Mouse (Mus musculus) frontal cortex, postnatal 10 days (tissue): ENCODE results near the gene Urm1.
A peak's percentile ranks its signal among the peaks of the same experiment; 100 is the strongest.
"Not testable (repeated sequence)": the region's sequence is repeated elsewhere in the genome, so short reads cannot be mapped to it uniquely, and the experiment has no call there.

Experiments
- DNase-seq, 2 experiments: peaks; one replicate each; pipeline ENCODE4 v3.0.0; 2022; ENCODE audit warnings: low spot score in 2 of 2, mixed read lengths in 1 of 2

Gene Urm1

DNA sequence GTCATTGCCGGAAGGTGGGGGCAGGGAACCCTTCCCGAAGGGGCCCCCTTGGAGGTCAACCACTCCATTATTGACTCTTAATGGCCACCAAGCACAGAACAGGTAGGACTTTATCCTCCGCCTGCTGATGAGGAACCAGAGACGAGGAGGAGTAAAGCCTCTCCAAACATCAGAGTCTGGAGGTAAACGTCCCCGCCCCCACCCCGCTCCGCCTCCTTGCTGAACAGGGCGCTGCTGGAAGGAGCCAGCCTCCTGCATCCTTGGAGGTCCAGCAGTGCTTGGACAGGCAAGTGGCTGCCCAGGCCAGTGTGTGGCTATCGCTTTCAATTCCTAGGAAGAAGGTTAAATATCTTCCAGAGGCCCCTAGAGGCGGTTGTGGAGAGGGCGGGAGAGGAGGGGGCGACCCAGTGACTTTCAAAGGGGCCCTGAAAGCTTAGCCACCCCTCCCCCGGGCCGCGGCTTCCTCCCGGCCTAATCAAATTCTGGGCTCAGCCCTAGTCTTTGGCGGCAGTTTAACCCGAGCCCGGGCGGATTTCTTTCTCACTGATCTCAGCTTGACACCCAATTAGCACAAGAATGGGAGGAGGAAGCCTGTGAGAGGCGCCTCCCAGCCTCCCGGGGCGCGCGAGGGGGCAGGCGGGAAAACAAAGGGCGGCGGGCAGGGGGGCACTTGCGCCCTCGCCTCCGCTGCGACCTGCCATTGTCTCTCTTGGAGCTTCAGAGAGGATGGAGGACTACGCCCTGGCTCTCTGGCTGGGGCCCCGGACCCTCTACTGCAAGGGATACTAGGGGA, at the start of gene Urm1:
Gene Urm1, plus strand, starts transcription at position 51 of the 793 bp plus-strand sequence.
- peak; percentile 68 to 72 for DNase-seq

DNA sequence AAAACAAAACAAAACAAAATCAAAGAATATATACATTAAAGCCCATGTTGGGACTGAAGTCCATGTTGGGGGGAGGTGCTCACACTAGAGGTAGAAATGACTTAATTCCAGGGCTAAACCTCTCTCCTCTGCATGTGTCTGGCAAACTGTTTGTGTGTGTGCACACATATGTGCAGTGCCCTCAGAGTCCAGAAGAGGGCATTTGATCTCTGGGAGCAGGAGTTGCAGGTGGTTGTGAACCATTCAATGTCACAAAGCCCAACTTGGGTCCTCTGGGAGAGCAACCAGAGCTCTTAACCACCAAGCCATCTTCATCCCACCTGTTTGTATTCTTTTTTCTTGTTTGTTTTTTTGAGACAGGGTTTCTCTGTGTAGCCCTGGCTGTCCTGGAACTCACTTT, 49.7 kb upstream of the Urm1 start:
- DNase-seq, result no peak

DNA sequence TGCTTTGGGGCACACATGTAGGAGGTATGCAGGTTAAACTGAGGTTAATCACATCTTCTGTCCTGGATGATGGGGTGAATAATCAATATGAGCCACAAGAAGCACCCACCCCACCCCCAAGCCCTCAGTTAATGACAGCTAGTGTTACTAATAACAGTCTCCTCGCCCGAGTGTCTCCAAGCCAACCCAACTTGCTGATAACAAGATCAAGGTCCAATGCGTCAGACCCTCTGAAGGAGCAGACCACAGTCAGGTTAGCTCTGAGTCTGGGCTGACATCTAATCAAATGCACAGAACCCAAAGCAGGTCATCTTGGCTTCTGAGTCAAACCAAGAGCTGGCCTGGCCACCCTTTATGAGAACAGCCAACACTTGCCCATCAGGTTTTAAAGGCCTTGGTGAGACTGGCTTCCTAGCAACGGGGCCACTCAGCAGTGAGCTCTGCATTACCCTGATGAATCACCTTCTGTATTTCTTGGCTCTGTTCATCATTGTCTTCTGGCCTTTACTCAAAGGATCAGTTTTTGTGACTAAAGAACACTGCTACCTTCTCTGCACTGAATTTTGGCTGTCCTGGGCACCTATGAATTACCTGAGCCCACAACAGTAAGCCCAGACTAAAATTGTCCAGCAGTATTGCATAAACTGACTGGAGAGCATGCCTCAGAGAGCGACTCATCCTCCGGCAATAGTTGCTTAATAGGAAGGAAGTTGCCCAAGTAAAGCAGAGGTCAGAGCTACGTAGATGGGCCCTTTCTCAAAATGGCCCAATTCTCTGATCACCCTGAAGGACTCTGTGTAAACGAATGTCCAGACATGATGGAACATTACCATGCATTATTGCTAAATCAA, 48.0 kb upstream of the Urm1 start:
- DNase-seq, result no peak

DNA sequence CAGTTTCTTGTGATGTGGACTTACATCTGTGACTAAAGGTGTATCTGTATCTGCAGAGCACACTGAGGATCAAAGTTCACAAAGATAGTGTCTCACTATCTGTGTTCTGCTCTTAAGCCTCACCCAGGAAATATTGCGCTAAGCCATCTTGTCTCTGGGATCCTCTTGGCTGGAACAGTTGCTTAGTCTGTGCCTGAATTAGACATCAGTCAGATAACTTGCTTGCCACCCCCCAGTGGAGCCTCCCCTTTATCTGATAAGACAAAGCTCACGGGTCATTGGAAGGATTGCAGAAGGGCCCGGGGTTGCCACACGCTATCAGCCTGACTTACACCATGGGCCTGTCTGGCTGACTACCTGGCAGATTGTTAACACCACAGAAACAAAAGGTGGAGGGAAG, 46.6 kb upstream of the Urm1 start:
- no peak for DNase-seq

DNA sequence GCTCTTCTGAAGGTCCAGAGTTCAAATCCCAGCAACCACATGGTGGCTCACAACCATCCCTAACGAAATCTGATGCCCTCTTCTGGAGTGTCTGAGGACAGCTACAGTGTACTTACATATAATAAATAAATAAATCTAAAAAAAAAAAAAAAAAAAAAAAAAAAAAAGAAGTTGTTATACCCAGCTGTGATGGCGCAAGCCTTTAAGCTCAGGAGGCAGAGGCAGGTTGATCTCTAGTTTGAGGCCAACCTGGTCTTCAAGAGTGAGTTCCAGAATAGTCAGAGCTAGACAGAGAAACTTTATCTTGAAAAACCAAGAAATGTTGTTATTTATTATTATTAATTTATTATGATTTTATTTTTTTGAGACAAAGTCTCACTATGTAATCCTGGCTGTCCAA, 38.6 kb upstream of the Urm1 start:
- DNase-seq, result not testable (repeated sequence)

DNA sequence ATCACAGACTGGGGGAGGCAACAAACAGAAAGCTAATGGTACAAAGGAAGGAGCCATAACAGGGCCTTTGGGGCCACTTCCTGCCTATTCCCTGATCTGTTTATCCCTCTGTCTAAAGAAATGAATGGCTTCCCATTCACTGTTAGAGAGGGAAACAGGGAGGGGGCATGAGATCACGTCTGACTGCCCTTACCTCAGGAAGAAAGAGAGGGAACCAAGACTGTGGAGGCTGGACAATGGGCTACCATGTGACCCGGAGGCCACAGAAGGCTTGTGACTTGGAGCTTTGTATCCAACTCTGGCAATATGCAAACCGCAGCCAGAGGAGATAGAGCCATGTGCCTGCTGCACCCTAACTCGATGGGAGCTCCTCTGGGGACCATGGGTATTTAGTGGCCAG, 35.6 kb upstream of the Urm1 start:
- no peak for DNase-seq

DNA sequence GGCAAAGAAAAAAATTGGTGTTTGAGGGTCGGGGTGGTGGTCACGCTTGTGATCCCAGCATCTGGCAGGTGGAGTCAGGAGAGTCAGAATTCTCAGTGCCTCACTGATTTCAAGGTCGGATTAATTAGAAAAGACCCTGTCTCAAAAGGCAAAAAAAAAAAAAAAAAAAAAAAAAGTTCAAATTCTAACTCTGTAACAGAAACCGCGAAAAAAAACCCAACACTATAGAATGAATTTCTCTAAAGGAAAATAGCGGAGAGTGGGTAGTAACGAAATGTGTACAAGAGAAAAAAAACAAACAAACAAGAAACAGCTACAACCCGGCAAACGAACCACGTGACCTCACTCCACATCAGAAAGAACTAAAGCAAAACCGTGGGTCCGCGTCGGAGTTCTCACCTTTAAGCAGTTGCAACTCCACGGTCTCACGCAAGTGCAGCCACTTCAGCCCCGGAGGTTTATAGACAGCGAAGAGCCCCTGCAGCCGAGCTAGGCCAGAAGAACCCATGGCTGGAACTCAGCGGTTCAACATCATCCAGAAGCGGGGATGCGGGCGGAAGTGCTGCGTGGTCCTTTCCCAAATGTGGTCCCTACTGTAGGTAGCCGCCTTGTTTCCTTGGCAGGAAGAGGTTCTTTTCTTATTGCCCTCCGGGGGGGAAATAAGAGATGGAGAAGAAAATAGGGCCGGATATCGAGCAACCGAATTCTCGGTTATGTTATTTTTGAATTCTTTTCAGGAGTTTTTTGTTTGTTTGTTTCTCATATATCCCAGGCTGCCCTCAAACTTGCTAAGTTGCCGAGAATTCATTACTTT, 32.6 kb upstream of the Urm1 start, which contains the start of gene Coq4:
Gene Coq4, plus strand, starts transcription at position 390 of the 814 bp plus-strand sequence.
- DNase-seq, result peak; percentile 88

DNA sequence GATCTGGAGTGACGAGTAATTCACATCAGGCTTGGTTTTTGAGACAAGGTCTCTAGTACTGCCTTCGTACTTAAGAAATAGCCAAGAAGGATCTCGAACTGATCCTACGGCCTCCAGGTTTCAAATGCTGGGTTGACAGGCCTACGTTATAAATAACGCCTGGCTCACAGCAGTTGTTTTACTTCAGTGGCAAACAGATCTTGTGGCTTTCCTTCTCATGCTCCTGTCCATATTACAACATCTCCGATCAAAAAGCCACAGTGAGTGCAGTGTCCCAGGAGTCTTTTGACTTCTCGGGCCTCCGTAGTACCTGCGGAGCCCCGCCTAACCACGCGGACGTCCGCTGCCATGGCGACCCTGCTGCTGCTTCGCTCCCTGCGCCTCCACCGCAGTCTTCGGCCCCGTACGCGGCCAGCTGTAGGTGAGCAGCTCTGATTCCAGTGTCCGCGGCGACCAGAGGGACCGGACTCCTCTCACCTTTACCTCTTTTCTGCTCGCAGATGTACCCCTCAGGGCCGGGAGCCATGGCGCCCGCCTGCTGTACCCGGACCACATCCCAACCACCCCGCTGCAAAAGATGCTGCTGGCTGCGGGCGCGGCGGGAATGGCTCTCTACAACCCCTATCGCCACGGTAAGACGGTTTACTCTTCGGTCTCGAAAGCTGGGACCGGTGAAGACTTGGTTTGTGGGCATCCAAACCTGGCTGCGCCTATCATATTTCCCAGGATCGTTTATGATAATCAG, 31.8 kb upstream of the Urm1 start, which contains the start of gene Trub2:
Gene Trub2, minus strand, starts transcription at position 566 of the 745 bp plus-strand sequence.
- peak; percentile 65 to 82 for DNase-seq

DNA sequence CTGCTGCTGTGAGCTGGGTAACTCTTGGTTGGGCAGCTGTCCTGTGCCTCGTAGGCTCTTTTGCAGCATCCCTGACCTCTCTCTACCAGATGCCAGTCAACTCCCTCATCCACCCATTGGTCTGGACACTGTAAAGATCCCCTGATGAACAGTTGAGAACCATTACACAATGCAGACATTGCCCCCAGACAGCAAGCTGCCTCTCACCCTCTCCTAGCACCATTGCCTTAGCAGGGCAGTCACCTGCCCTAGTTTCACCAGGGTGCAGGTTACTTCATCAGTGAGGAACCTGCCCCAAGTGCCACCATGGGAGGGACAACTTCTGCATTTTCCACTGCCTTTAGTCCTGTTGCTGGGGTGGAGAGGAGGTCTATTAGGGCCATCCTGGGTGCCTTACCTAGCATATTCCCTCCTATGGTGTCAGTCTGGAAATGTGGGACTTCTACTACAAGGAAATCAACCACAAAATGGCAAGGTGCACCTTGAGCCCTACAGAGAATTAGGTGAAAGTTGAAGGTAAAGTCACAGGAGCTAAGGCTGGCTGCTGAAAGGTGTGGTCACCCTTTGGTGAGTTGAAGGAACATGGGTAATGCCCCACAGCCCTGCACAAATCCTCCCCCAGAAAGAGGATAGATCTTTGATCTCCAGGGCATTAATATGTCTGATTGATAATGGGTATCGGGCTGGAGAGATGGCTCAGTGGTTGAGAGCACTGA, 26.9 kb upstream of the Urm1 start:
- DNase-seq, result no peak

DNA sequence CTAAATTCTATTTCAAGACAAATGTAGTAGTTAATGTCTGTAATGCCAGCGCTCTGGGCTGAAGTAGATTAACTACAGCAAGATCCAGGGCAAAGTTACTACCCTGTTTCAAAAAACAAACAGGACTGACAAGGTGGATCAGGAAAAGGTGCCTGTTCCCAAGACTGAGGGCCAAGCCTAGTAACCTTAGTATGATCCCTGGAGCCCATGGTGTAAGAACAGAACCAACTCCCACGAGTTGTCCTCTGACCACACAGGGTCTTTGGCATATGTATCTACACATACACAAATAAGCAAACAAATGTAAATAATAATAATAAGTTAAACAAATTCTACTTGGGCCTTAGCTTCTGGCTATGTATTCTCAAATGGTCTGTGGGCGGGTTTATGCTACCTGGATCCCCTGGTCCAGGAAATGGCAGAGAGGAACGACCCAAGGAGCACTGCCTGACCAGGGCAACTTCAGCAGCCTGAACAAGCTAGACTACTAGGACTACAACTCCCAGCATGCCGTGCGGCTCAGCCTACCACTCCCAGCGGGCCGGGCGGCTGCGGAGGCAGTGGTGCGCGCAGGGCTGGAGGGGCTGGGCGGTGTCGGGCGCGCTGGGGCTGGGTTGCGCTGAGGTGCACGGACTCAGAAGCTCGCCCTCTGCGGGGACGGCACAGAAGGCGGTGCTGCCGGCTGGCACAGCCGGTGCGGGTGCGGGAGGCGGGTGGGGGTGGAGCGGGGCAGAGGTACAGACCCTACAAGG, 17.6 kb upstream of the Urm1 start, which contains the start of gene Slc27a4:
Gene Slc27a4, plus strand, starts transcription at position 560 of the 752 bp plus-strand sequence.
- peak; percentile 90 to 96 for DNase-seq

DNA sequence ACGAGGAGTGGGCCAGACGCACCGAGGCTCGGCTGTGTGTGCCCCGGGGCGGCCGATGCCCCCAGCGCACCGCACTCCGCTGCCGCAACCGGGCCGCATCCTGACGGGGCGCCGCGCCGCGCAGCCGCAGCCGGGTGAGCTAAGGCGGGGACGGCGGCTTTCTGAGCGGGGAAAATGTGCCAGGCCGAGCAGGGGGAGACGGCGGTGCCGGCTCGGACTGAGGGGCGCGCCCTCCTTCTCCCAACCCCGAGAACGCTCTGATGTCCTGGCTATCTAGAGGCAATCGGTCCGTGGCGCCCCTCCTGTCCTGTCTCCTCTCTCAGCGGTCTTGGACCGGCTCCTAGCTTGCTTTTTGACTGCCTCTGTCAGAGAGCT, 17.1 kb upstream of the Urm1 start:
- DNase-seq, result no peak

DNA sequence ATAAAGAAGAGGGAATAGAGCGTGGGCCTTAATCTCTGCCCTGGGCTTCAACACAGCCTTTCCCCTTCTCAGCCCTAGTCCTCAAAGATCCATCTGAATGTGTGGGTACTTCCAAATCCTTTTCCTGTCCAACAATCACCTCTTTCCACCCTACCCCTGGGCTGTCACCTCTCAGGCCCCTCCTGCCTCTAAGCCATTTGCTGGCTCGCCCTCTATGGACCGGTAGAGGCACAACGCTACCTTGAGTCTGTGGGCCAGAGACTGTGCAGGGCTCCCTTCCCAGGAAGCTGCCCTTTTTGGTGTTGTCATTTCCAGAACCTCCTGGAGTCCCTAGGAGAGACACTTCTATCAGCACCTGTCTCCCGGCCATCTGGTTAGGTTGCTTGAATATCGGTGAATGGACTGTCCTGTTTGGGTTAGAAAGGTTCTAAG, 16.5 kb upstream of the Urm1 start:
- DNase-seq, result no peak

DNA sequence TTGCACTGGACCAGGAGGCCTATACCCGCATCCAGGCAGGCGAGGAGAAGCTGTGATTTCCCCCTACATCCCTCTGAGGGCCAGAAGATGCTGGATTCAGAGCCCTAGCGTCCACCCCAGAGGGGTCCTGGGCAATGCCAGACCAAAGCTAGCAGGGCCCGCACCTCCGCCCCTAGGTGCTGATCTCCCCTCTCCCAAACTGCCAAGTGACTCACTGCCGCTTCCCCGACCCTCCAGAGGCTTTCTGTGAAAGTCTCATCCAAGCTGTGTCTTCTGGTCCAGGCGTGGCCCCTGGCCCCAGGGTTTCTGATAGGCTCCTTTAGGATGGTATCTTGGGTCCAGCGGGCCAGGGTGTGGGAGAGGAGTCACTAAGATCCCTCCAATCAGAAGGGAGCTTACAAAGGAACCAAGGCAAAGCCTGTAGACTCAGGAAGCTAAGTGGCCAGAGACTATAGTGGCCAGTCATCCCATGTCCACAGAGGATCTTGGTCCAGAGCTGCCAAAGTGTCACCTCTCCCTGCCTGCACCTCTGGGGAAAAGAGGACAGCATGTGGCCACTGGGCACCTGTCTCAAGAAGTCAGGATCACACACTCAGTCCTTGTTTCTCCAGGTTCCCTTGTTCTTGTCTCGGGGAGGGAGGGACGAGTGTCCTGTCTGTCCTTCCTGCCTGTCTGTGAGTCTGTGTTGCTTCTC, 4.0 kb upstream of the Urm1 start:
- DNase-seq, result no peak

DNA sequence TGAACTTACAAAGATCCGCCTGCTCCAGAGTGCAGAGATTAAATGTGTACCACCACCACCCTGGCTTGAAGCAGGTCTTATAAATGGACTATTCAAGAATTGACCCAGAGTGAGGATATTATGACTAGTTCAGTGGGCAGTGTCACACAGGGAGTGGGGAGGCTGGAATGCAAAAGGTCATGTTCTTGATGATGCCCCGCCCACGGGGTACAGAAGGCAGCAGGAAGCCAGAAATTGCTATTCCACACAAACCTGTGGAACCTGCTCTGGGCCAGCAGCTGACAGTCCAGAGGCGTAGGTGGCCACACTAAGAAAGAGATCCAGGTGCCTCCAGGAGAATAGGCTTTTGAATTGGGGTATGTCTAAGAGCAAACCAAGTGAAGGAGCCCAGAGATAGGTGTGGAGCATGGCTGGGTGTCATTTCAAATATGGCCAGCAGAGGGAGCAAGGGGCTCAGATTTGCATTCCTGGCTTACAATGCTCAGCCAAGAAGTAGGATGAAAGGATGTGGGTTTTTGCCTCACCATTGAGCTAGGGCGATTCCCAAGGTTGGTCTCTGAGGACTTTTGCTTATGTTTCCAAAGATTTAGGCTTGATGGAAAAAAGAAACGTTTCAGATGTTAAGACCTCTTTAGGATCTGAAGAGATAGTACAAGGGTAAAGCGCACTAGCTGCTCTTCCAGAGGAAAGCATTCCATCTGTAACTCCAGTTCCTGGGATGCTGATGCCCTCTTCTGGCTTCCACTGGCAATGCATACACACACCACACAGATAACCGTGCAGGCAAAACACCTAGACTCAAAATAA, 2.2 kb upstream of the Urm1 start:
- peak; percentile 73 to 83 for DNase-seq

DNA sequence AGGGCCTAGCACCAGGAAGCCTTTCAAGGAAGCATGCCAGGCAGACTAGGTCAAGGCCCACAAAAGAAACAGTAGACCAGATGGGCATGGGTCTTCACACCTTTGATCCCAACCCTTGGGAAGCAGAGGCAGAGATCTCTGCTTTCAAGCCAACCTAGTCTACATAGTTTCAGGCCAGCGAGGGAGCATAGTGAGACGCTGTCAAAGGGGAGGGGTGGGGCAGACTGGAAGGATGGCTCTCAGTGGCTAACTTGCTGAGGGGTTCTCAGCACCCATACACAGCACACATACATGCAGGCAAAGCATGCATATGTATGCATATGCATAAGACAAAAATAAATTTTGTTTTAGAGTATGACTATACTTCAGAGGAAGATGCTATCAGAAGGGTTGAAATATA, 512 bp upstream of the Urm1 start:
- DNase-seq, result no peak

DNA sequence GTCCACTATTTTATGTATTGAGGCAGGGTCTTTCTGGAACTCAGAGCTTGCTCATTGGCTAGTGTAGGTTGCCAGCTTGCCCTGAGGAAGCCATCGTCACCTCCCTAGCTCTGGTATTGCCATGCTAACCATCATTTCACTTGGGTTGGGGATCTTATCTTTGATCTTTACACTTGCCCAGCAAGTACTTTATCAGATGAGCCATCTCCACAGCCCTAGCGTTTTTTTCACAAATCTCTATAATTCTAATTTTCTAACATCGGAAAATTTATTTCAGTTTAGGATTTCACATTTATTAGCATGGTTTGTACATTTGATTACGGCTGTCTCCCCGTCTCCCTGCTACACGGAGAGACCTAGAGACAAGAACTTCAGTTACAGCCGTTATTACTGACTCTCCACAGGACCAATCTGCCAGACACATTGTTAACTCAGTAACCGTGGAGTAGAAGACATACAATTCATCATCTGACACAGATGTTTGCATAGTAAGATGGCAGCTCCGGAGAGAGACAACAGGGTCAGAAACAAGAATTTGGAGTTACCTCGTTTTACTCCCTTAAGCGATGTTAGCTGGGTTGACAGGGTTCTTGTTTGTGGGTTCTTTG, 6.5 kb downstream of the Urm1 start:
- DNase-seq, result no peak

DNA sequence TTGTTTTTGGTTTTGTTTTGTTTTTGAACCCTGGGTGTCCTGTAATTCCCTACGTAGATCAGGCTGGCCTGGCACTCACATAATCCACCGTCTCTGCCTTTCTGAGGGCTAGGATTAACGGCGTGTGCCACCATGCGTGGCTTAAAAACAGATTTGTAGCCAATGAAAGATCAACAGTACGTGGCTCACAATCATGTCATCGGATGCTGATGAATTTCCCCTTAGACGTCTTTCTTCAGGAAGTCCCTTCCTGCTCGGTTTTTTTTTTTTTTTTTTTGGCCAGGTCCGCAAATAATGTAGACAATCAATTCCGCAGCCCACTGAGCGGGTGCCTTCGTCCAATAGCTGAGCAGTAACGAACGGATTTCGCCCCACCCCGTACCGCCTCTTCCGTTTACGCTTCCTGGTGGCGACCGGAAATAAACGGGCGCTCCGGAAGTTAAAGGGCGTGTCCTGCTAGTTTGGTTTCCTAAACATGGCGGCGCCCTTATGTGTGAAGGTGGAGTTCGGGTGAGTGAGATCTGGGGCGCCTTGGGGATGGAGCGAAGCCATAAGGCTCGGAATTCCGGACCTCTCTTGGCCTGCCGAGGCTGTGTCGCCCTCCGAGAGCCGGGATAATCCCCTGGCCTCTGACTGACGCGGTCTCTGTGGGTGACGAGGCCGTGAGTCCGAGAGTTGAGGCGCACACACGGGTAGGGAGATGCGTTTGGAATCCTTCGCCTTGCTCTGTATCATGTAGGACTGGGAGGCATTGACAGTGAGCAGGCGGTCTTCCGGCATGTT, 7.2 kb downstream of the Urm1 start:
- DNase-seq, result peak; percentile 93
